Mouse (Mus musculus): ENCODE data around the gene Rae1.

DNA sequence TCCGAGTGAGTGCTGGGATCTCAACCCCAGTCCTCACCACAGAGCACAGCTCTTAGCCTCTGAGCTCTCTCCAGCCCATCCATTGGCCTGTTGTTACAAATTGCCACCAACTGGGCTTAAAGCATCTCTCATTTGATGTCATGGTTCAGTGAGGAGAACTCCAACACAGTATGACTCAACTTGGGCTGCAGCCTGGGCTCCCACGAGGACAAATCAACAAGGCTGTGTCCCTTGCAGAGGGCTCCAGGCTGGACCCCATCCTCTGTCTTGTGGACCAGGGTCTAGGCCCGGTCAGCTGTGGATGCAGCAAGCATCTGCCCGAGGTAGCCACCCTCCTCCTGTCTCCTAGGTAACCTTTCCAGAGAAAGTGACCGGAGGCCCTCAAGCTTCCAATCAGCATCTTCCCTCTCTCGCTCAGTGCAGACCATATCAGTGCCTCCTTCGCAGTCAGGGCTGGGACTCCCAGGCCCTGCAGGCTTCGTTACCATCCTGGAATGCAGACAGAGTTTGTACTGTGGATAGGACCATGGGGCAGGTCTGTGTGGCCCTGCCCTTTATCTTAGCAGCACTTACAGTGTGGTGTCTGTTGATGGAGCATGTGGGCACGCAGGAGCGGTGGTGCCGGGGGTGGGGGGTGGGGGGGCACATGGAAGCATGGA is 42.7 kb downstream of the Rae1 start:
- TF ChIP-seq CTCF (conservative IDR thresholded peaks at IDR 0.05; ENCODE audit: low read length) (no peak), NANOG (IDR thresholded peaks at IDR 0.05; ENCODE audit: borderline replicate concordance, low read length) (no peak), POU5F1 (IDR thresholded peaks at IDR 0.05; ENCODE audit: borderline replicate concordance, low read length) (no peak)
